Mouse (Mus musculus) myocyte (in vitro differentiated cells): ENCODE results near the gene Lsr.

Experiments used
- MAX ChIP-seq: IDR thresholded peaks from one replicate; pipeline ENCODE4 v1.6.1; 2011; ENCODE audit warnings: low read depth, mild to moderate bottlenecking, control low read depth
- MYOG ChIP-seq, 3 experiments: IDR thresholded peaks; one replicate each; pipeline ENCODE4 v1.6.1; 2011; ENCODE audit warnings: control low read depth in 2 of 3, low read depth in 2 of 3, mild to moderate bottlenecking in 2 of 3; ENCODE audit not compliant: insufficient read length in 2 of 3, control insufficient read depth in 1 of 3, insufficient read depth in 1 of 3
- POLR2A ChIP-seq: IDR thresholded peaks from one replicate; pipeline ENCODE4 v1.6.1; 2011; ENCODE audit warnings: low read depth, mild to moderate bottlenecking, control low read depth, moderate library complexity; ENCODE audit not compliant: insufficient read length
- POLR2AphosphoS2 ChIP-seq: IDR thresholded peaks from one replicate; pipeline ENCODE4 v1.6.1; 2011; ENCODE audit warnings: low read depth, control low read depth; ENCODE audit not compliant: insufficient read length
- TCF12 ChIP-seq: IDR thresholded peaks from one replicate; pipeline ENCODE4 v1.6.1; 2011; ENCODE audit warnings: mild to moderate bottlenecking, control low read depth; ENCODE audit not compliant: poor library complexity, insufficient read depth, severe bottlenecking
- USF1 ChIP-seq: IDR thresholded peaks from one replicate; pipeline ENCODE4 v1.6.1; 2011; ENCODE audit warnings: low read depth, mild to moderate bottlenecking, control low read depth, moderate library complexity

DNA sequence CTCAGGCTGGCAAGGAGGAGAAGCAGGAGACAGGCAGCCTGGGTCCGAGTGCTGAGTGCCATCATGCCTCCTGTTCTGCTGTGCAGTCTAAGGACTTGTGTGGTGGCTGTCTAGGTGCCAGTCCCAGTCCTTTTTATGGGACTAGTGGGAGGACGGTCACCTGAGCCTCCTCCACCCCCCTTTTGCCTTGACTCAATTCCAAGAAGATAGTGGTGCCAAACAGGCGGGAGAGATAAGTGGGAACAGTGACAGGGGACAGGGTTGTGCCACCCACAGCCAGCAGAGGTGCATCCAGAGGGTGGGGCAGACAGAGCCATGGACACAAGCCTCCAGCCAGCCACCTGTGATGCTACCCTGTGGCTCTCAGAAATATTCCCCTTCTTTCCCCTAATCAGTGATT is 49.2 kb downstream of the Lsr start:
- TF ChIP-seq MYOG (IDR thresholded peaks at IDR 0.05; ENCODE audit: control insufficient read depth in 1 of 3, insufficient read depth in 1 of 3, insufficient read length in 2 of 3, low read depth in 2 of 3) (no peak), POLR2A (no peak), TCF12 (no peak), MAX (no peak), POLR2AphosphoS2 (no peak), USF1 (no peak)
